Mouse (Mus musculus) c-Kit-positive CD71-negative TER-119-negative erythroid progenitor cells, embryonic 14.5 days (primary cell): ENCODE measurements around the gene Foxa1.

Source experiments
- DNase-seq: peaks from one replicate; pipeline ENCODE4 v3.0.0-alpha.2; 2013; ENCODE audit warnings: low read depth

Foxa1 gene

GRCm38 (mm10) chr12:57546415-57547201 is at the start of gene Foxa1:
Gene Foxa1, minus strand, starts transcription at chr12:57546916.
- no peak for DNase-seq

- no peak for DNase-seq
Measured at GRCm38 (mm10) chr12:57575931-57576628, 29.4 kb upstream of the Foxa1 start.

- DNase-seq, result no peak
Measured at GRCm38 (mm10) chr12:57572415-57572814, 25.7 kb upstream of the Foxa1 start.

GRCm38 (mm10) chr12:57571773-57572172 is 25.1 kb upstream of the Foxa1 start:
- no peak for DNase-seq

GRCm38 (mm10) chr12:57563909-57564308 is 17.2 kb upstream of the Foxa1 start, which contains the start of gene Ttc6:
Gene Ttc6, plus strand, starts transcription at chr12:57564113.
- DNase-seq, result no peak

- DNase-seq, result no peak
Measured at GRCm38 (mm10) chr12:57554091-57554490, 7.4 kb upstream of the Foxa1 start.

GRCm38 (mm10) chr12:57552286-57552685 is 5.6 kb upstream of the Foxa1 start:
- DNase-seq, result no peak

GRCm38 (mm10) chr12:57550881-57551280 is 4.2 kb upstream of the Foxa1 start:
- DNase-seq, result no peak

- no peak for DNase-seq
Measured at GRCm38 (mm10) chr12:57550181-57550808, 3.6 kb upstream of the Foxa1 start.

GRCm38 (mm10) chr12:57549667-57550160 is 3.0 kb upstream of the Foxa1 start:
- no peak for DNase-seq

- no peak for DNase-seq
Measured at GRCm38 (mm10) chr12:57548981-57549666, 2.4 kb upstream of the Foxa1 start.

GRCm38 (mm10) chr12:57548352-57548980 is 1.8 kb upstream of the Foxa1 start:
- no peak for DNase-seq

- DNase-seq, result no peak
Measured at GRCm38 (mm10) chr12:57547890-57548289, 1.2 kb upstream of the Foxa1 start.

- no peak for DNase-seq
Measured at GRCm38 (mm10) chr12:57545371-57546241, 1.1 kb downstream of the Foxa1 start.

- peak; percentile 75 for DNase-seq
Measured at GRCm38 (mm10) chr12:57544641-57545370, 1.9 kb downstream of the Foxa1 start.

- DNase-seq, result no peak
Measured at GRCm38 (mm10) chr12:57543627-57543991, 3.1 kb downstream of the Foxa1 start.

GRCm38 (mm10) chr12:57542746-57543626 is 3.7 kb downstream of the Foxa1 start:
- DNase-seq, result no peak

- no peak for DNase-seq
Measured at GRCm38 (mm10) chr12:57541931-57542745, 4.6 kb downstream of the Foxa1 start.
